Mouse (Mus musculus) CH12.LX (cell line): Measurements from ENCODE around the gene Esrra.

Source experiments
- CTCF ChIP-seq, 2 experiments: IDR thresholded peaks in 1 of 2; conservative IDR thresholded peaks in 1 of 2; 2 replicates each; pipeline ENCODE4 v1.5.1; 2011 to 2012; ENCODE audit warnings: low read depth in 2 of 2, low read length in 2 of 2, improper control_type of control experiment in 1 of 2, inconsistent platforms in 1 of 2, mild to moderate bottlenecking in 1 of 2, moderate library complexity in 1 of 2
- ELF1 ChIP-seq: IDR thresholded peaks from 2 replicates; pipeline ENCODE4 v1.6.1; 2014; ENCODE audit warnings: low read depth, mild to moderate bottlenecking, inconsistent platforms, low read length, improper control_type of control experiment
- MAZ ChIP-seq: IDR thresholded peaks from 2 replicates; pipeline ENCODE4 v1.6.1; 2012; ENCODE audit warnings: low read depth, mild to moderate bottlenecking, inconsistent platforms, low read length, improper control_type of control experiment, moderate library complexity
- POLR2AphosphoS2 ChIP-seq: IDR thresholded peaks from 2 replicates; pipeline ENCODE4 v1.6.1; 2011; ENCODE audit warnings: low read depth, low read length, improper control_type of control experiment
- RAD21 ChIP-seq: IDR thresholded peaks from 2 replicates; pipeline ENCODE4 v1.6.1; 2011; ENCODE audit warnings: low read depth, mild to moderate bottlenecking, low read length, improper control_type of control experiment, moderate library complexity
- ZKSCAN1 ChIP-seq: IDR thresholded peaks from 2 replicates; pipeline ENCODE4 v1.6.1; 2012; ENCODE audit warnings: low read depth, inconsistent platforms, low read length, improper control_type of control experiment, borderline replicate concordance

- TF ChIP-seq RAD21 (no peak), ZKSCAN1 (no peak), ELF1 (no peak), POLR2AphosphoS2 (no peak), MAZ (no peak), CTCF (conservative IDR thresholded peaks at IDR 0.05 in 1 of 2, IDR thresholded peaks at IDR 0.05 in 1 of 2; ENCODE audit: low read depth in 2 of 2, low read length in 2 of 2) (no peak)
These were observed 47.7 kb upstream of the Esrra start for GRCm38 (mm10) chr19:6969291-6969664.
